In the genomic region with DNA sequence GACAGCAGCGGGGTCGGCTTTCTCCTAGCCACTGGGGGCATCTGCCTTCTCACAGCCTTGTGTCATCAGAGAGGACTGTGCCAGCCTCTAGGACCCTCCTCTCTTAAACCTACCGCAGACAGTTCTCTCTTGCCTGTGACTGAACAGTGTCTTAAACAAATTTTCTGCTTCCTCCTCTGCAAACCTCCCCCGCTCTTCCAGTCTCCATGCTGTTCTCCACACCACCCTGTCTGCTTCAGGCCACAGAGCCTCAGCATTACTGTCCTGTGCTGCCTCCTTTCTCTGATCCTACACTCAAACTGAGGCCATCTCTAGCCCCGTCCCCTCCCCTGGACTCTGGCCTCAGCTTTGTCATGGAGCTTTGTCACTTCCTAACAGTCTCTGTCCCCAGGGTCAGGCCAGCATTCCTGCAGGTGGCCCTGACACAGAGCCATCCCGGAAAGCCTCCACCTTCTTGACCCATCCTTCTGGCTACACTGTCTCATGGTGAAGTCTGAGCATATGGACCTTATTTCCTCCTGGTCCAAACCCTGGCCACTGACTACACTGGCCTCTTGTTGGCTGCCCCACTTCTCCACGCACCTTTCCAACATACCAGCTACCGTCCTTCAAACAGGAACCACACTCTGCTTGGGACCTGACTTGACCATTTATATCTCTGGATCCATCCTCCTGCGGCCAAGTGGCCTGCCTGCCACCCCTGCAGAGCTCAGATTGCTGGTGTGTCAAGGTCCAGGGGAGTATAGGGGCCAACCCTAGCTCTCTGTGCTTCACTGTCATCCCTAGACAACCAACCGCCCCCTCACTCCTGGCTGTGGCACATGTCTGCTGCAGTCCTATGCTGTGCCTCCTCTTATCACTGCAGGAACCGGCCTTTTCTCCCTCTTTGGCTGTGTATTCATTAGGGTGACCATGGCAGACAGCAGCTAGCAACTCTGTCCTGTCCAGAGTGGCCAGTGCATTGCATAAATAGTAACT, we compare ENCODE assay signal across 16 mouse cellular contexts. TPM values are rescaled to one million over a fixed set of nuclear protein-coding genes. Genes with fewer than 3 reads are reported as not detected.
DNase-seq lines count a peak whose midpoint lies in the region; ATAC-seq and TF ChIP-seq lines count a peak whose summit lies in the region.
"Had no signal": no experiment of that assay in that cellular context is flagged by ENCODE, and none has a peak within 500 bp of the region (broad histone marks: within the 10 kb centered on the region; RNA-seq: fewer than 3 reads in every experiment).

No protein-coding gene starts in this region.

- TF ChIP-seq CTCF in midbrain, postnatal 0 days (IDR thresholded peaks at IDR 0.05), result no peak

- no peak overlapping the region for H3K4me3 ChIP-seq in forebrain, embryonic 10.5 days
- no peak overlapping the region for H3K4me3 ChIP-seq in forebrain, embryonic 11.5 days (ENCODE audit: low read depth, low read length)
- H3K4me3 ChIP-seq in heart, embryonic 16.5 days (ENCODE audit: low read length), result no peak overlapping the region
- no peak overlapping the region for H3K4me3 ChIP-seq in midbrain, embryonic 10.5 days
- H3K4me3 ChIP-seq in midbrain, postnatal 0 days (ENCODE audit: low read depth, low read length), result no peak overlapping the region
- H3K4me3 ChIP-seq: liver, embryonic 15.5 days; myocyte had no signal

- H3K27ac ChIP-seq in forebrain, embryonic 10.5 days, result peak overlapping the region; percentile 35; the same call in 1 of the 2 replicates
- H3K27ac ChIP-seq in forebrain, embryonic 11.5 days (ENCODE audit: low read depth, low read length), result no peak overlapping the region
- peak overlapping the region; percentile 94 for H3K27ac ChIP-seq in heart, embryonic 16.5 days (ENCODE audit: low read length)
- peak overlapping the region; percentile 38; the same call in 1 of the 2 replicates for H3K27ac ChIP-seq in midbrain, embryonic 10.5 days (replicated peaks)
- no peak overlapping the region for H3K27ac ChIP-seq in midbrain, postnatal 0 days (ENCODE audit: low read depth, low read length)
- H3K27ac ChIP-seq: liver, embryonic 15.5 days had no signal

- H3K9ac ChIP-seq in forebrain, embryonic 11.5 days (ENCODE audit: low read length), result no peak overlapping the region
- peak overlapping the region; percentile 45 for H3K9ac ChIP-seq in heart, embryonic 16.5 days (ENCODE audit: low read length)
- H3K9ac ChIP-seq in midbrain, postnatal 0 days (replicated peaks; ENCODE audit: low read length, poor library complexity, severe bottlenecking), result no peak overlapping the region
- H3K9ac ChIP-seq: liver, embryonic 15.5 days had no signal

- DNase-seq in forebrain, embryonic 10.5 days (ENCODE audit: extremely low spot score, low spot score), result no peak
- no peak for DNase-seq in forebrain, embryonic 11.5 days (ENCODE audit: low spot score)
- no peak for DNase-seq in heart, adult 11 months
- DNase-seq in midbrain, embryonic 10.5 days (ENCODE audit: low spot score), result no peak
- DNase-seq in midbrain, postnatal 0 days (ENCODE audit: low spot score), result no peak
- no peak for DNase-seq in spleen, postnatal 36 days (ENCODE audit: low spot score in 2 of 2)
- DNase-seq in spleen, postnatal 10 days (ENCODE audit: low spot score in 2 of 2), result no peak
- DNase-seq: B cell, adult 2 months; kidney, postnatal 4 days had no signal

- WGBS in forebrain, embryonic 10.5 days, result 81% methylated on average over 11 of the region's 11 CpGs
- 87% methylated on average over 11 of the region's 11 CpGs for WGBS in forebrain, embryonic 11.5 days
- WGBS in heart, embryonic 16.5 days, result 63% methylated on average over 11 of the region's 11 CpGs
- WGBS in midbrain, embryonic 10.5 days, result 84% methylated on average over 11 of the region's 11 CpGs
- whole genome bisulfite sequencing in midbrain, postnatal 0 days, result 84% methylated on average over 11 of the region's 11 CpGs

- H3K4me1 ChIP-seq in forebrain, embryonic 10.5 days, result peaks cover 38% of the 10 kb centered on the region
- no peaks in the 10 kb centered on the region for H3K4me1 ChIP-seq in forebrain, embryonic 11.5 days (replicated peaks; ENCODE audit: control insufficient read depth, insufficient read depth, low read length)
- H3K4me1 ChIP-seq in heart, embryonic 16.5 days (ENCODE audit: control insufficient read depth, insufficient read depth, low read length), result peaks cover 51% of the 10 kb centered on the region
- no peaks in the 10 kb centered on the region; the same call in 1 of the 2 replicates for H3K4me1 ChIP-seq in midbrain, embryonic 10.5 days
- no peaks in the 10 kb centered on the region for H3K4me1 ChIP-seq in midbrain, postnatal 0 days (ENCODE audit: insufficient read depth, low read length)

- no peak overlapping the region for H3K4me2 ChIP-seq in forebrain, embryonic 11.5 days (ENCODE audit: low read depth, low read length, severe bottlenecking)
- H3K4me2 ChIP-seq in heart, embryonic 16.5 days (ENCODE audit: low read depth, low read length), result no peak overlapping the region
- no peak overlapping the region for H3K4me2 ChIP-seq in midbrain, postnatal 0 days (ENCODE audit: low read depth, low read length, poor library complexity, severe bottlenecking)
- H3K4me2 ChIP-seq: liver, embryonic 15.5 days had no signal

- peaks cover 19% of the 10 kb centered on the region for H3K36me3 ChIP-seq in forebrain, embryonic 10.5 days (replicated peaks)
- H3K36me3 ChIP-seq in forebrain, embryonic 11.5 days (ENCODE audit: control insufficient read depth, insufficient read depth, low read length), result no peaks in the 10 kb centered on the region
- H3K36me3 ChIP-seq in heart, embryonic 16.5 days (ENCODE audit: control insufficient read depth, insufficient read depth), result 0 out of 2 replicates have a peak, but pooled peaks cover 3% of the 10 kb centered on the region
- peaks cover 35% of the 10 kb centered on the region for H3K36me3 ChIP-seq in midbrain, embryonic 10.5 days
- H3K36me3 ChIP-seq in midbrain, postnatal 0 days (ENCODE audit: insufficient read depth, low read length), result peaks cover 29% of the 10 kb centered on the region
- H3K36me3 ChIP-seq: liver, embryonic 15.5 days had no signal

- H3K27me3 ChIP-seq in forebrain, embryonic 10.5 days (ENCODE audit: poor library complexity, severe bottlenecking), result no peaks in the 10 kb centered on the region
- no peaks in the 10 kb centered on the region for H3K27me3 ChIP-seq in forebrain, embryonic 11.5 days (ENCODE audit: control insufficient read depth, insufficient read depth, low read length)
- H3K27me3 ChIP-seq in heart, embryonic 16.5 days (ENCODE audit: control insufficient read depth, insufficient read depth, low read length), result no peaks in the 10 kb centered on the region
- H3K27me3 ChIP-seq in midbrain, embryonic 10.5 days (ENCODE audit: low read depth, poor library complexity, severe bottlenecking), result no peaks in the 10 kb centered on the region
- no peaks in the 10 kb centered on the region for H3K27me3 ChIP-seq in midbrain, postnatal 0 days (ENCODE audit: insufficient read depth, low read length)
- H3K27me3 ChIP-seq: liver, embryonic 15.5 days had no signal

- H3K9me3 ChIP-seq in forebrain, embryonic 10.5 days, result no peaks in the 10 kb centered on the region
- no peaks in the 10 kb centered on the region for H3K9me3 ChIP-seq in forebrain, embryonic 11.5 days (ENCODE audit: control insufficient read depth, low read length)
- no peaks in the 10 kb centered on the region for H3K9me3 ChIP-seq in heart, embryonic 16.5 days (replicated peaks; ENCODE audit: control insufficient read depth, low read length)
- no peaks in the 10 kb centered on the region for H3K9me3 ChIP-seq in midbrain, embryonic 10.5 days (replicated peaks)
- H3K9me3 ChIP-seq in midbrain, postnatal 0 days (ENCODE audit: low read length), result no peaks in the 10 kb centered on the region
- H3K9me3 ChIP-seq: G1E; liver, embryonic 15.5 days had no signal

- ATAC-seq in forebrain, embryonic 11.5 days (replicated peaks; ENCODE audit: low FRiP score), result no peak
- ATAC-seq in heart, embryonic 16.5 days (replicated peaks; ENCODE audit: extremely low read depth, insufficient read depth, low FRiP score), result no peak
- no peak for ATAC-seq in midbrain, postnatal 0 days (ENCODE audit: low FRiP score)

RNA-seq across cellular contexts. Expression of a gene that starts 29.2 kb away (rescaled TPM):
- 2.5 and 3.0 TPM in 2 replicates for polyA plus RNA-seq in forebrain, embryonic 10.5 days (2016; fragmentation: Nextera tagmentation; extraction: Ambion mirVana)
- 6.1 and 6.6 TPM in 2 replicates for polyA plus RNA-seq in forebrain, embryonic 11.5 days (2014; fragmentation: Nextera tagmentation; extraction: Ambion mirVana)
- polyA plus RNA-seq in heart, embryonic 16.5 days (2015; fragmentation: Nextera tagmentation; extraction: Ambion mirVana), result 8.4 and 10.4 TPM in 2 replicates
- 7.0 and 7.7 TPM in 2 replicates for polyA plus RNA-seq in midbrain, embryonic 10.5 days (2016; fragmentation: Nextera tagmentation; extraction: Ambion mirVana)
- total RNA-seq in midbrain, postnatal 0 days (2014; rRNA removed), result 138 and 149 TPM in 2 replicates
- 20.1 and 21.2 TPM in 2 replicates for polyA plus RNA-seq in midbrain, postnatal 0 days (2015; fragmentation: Nextera tagmentation; extraction: Ambion mirVana)

RNA-seq across cellular contexts. Expression of a gene that starts 46.6 kb away (rescaled TPM):
- 0.38 and 0.92 TPM in 2 replicates for polyA plus RNA-seq in forebrain, embryonic 10.5 days (2016; fragmentation: Nextera tagmentation; extraction: Ambion mirVana)
- 0.53 and 1.0 TPM in 2 replicates for polyA plus RNA-seq in forebrain, embryonic 11.5 days (2014; fragmentation: Nextera tagmentation; extraction: Ambion mirVana)
- polyA plus RNA-seq in heart, embryonic 16.5 days (2015; fragmentation: Nextera tagmentation; extraction: Ambion mirVana), result not detected in 2 replicates
- polyA plus RNA-seq in midbrain, embryonic 10.5 days (2016; fragmentation: Nextera tagmentation; extraction: Ambion mirVana), result 26.3 and 30.9 TPM in 2 replicates
- not detected in 2 replicates for total RNA-seq in midbrain, postnatal 0 days (2014; rRNA removed)
- polyA plus RNA-seq in midbrain, postnatal 0 days (2015; fragmentation: Nextera tagmentation; extraction: Ambion mirVana), result 0.19 and 0.36 TPM in 2 replicates
- total RNA-seq: adrenal gland, postnatal 4 days; G1E; megakaryocyte progenitor cell, adult 5-6 weeks had no signal
- polyA plus RNA-seq: G1E; intestine, embryonic 14.5 days; liver, embryonic 15.5 days had no signal

RNA-seq across cellular contexts. Expression of a gene that starts 52.2 kb away (rescaled TPM):
- 23.3 and 26.1 TPM in 2 replicates for polyA plus RNA-seq in forebrain, embryonic 10.5 days (2016; fragmentation: Nextera tagmentation; extraction: Ambion mirVana)
- 22.1 and 23.6 TPM in 2 replicates for polyA plus RNA-seq in forebrain, embryonic 11.5 days (2014; fragmentation: Nextera tagmentation; extraction: Ambion mirVana)
- polyA plus RNA-seq in heart, embryonic 16.5 days (2015; fragmentation: Nextera tagmentation; extraction: Ambion mirVana), result 19.3 and 23.3 TPM in 2 replicates
- 26.8 and 27.6 TPM in 2 replicates for polyA plus RNA-seq in midbrain, embryonic 10.5 days (2016; fragmentation: Nextera tagmentation; extraction: Ambion mirVana)
- 34.6 and 38.9 TPM in 2 replicates for total RNA-seq in midbrain, postnatal 0 days (2014; rRNA removed)
- polyA plus RNA-seq in midbrain, postnatal 0 days (2015; fragmentation: Nextera tagmentation; extraction: Ambion mirVana), result 15.7 and 17.9 TPM in 2 replicates

Comparison
In these comparisons a context has a peak if more than half of its experiments do, and no peak if none do; other contexts are left out.
1. H3K27ac ChIP-seq: peak in forebrain, embryonic 10.5 days (single experiment), heart, embryonic 16.5 days (single experiment) and midbrain, embryonic 10.5 days (single experiment); none in forebrain, embryonic 11.5 days (single experiment) and midbrain, postnatal 0 days (single experiment).
2. RNA of a gene that starts 46.6 kb away (polyA plus RNA-seq): 26.3 to 30.9 TPM in midbrain, embryonic 10.5 days; 0.38 to 0.92 TPM in forebrain, embryonic 10.5 days, 0.53 to 1.0 TPM in forebrain, embryonic 11.5 days, 0.19 to 0.36 TPM in midbrain, postnatal 0 days and not detected in heart, embryonic 16.5 days; every median in the first group is over 10 times any median in the second.